Mouse (Mus musculus) liver, adult 10 weeks (tissue): Measurements from ENCODE around the gene Dio3. TPM values are rescaled to one million over a fixed set of nuclear protein-coding genes. Genes with fewer than 3 reads are reported as not detected.

ENCODE experiments used
- polyA plus RNA-seq: library from polyadenylated mRNA; stranded (reverse); fragments of 350-450 nt; fragmentation: Illumina TruSeq; extraction: RNeasy Lipid Tissue Mini Kit (QIAGEN cat#74804); gene quantifications from one replicate; pipeline ENCODE4 v1.2.3, GENCODE M21; 2014; ENCODE audit warnings: low read depth, low replicate concordance

Gene Dio3
- not detected for polyA plus RNA-seq

GRCm38 (mm10) chr12:110278853-110279252, at the start of gene Dio3:
Gene Dio3 (plus strand): TSS chr12:110279068.

Other genes starting within 250 kb of the Dio3 start
- gene Ppp2r5c, start 168.1 kb downstream of the Dio3 start, polyA plus RNA-seq, result 62.4 TPM